Mouse (Mus musculus) right cerebral cortex, postnatal 25 days (tissue): ENCODE results near the gene Lztr1.

Experiments
- DNase-seq: peaks from one replicate; pipeline ENCODE4 v3.0.0; 2022

Gene Lztr1

DNA sequence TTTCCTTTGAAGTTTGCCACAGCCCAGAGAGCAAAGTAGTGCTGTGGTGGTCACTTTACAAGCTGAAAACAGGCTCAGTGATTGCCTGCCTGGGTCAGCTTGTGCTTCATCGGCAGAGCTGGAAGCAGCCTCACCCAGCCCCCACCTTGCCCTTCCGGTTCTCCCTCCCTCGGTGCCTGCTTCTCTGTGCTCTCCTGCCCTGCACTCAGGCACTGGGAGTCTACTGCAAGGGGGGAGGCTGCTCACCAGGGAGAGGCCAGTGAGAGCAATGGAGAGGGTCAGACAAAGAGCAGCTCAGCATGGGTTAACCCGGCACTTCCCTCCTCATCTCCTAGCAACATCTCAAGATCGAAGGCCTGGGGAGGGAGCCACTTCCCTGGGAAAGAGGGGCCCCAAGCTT lies 50.3 kb downstream of the Lztr1 start:
- DNase-seq: no peak

DNA sequence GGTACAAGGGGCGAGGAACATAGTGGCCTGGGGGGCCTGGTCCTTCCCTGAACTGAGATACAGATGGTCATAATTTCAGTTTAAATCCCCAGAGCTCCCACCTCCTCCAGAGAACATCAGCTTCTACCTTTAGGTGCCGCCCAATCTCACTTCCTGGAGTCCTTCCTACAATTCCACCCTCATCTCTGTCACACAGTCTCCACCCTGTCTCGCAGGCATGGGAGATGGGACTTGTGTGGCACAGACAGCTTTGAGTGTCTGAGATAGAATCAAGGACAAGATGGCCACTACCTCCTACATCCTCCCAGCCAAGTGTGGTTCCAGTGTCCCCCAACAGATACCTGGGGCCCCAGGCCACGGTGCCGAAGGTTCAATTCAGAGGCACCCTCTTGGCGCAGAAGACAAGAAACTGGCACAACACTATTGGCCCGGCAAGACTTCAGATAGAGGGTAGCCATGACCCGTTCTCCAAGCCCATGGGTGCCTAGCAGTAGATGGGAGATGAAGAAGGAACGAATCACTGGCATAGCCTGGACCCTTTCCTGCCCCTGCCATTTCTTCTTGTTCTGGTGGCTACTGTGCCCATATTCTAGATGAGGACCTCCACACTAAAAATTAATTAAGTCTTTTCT lies 51.0 kb downstream of the Lztr1 start:
- no peak for DNase-seq

DNA sequence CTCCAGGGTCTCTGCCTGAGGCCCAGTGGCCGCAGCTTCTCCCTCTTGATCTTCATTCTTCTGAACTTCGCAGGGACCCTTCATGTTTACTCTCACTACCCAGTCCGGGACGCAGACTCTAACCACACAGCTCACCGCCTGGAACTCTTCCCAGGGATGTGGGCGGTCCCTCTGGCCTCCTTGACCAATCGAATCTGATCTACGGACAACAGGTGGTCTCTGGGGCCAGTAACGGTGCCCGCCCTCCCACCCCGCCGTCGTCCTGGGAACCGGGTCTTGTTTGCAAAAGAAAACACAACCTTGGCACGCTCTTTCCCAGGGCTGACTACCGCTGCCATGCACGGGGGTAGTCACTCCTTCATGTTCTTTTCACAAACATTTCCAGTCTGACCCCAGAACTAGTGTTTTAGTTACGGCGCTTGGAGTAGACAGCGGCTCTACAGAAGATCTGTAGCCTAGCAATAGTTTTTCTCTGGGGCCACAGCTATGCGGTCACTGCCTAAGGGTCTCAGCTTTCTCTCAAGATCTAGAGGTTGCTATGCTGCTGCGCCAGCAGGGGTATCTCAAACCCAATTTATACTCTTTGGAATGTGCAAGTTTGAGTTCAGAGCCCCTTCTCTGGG lies 52.8 kb downstream of the Lztr1 start, which contains the start of gene Lrrc74b:
Lrrc74b (minus strand) TSS at position 120 of the 623 bp plus-strand sequence.
- no peak for DNase-seq

DNA sequence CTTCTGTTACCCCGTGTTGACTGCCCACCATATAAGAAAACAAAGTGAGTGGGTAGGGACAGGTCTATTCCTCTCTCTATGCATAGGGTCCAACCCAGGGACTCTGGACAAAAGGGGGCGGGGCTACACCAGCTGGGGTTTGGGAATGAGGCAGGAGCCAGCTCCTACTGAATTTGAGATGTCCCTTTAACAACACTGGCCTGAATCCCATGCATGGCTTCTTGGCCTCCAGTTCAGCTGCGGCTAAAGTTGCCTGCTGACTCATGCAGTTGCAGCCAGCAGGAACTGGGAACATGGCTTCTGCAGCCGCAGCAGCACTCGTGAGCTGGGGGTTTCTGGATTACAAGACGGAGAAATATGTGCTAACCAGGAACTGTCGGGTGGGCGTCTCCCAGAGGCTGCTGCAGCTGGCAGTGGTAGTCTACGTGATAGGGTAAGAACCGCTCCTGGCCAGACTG lies 53.3 kb downstream of the Lztr1 start, which contains the start of gene P2rx6:
P2rx6 (plus strand) TSS at position 135 of the 458 bp plus-strand sequence.
- no peak for DNase-seq

DNA sequence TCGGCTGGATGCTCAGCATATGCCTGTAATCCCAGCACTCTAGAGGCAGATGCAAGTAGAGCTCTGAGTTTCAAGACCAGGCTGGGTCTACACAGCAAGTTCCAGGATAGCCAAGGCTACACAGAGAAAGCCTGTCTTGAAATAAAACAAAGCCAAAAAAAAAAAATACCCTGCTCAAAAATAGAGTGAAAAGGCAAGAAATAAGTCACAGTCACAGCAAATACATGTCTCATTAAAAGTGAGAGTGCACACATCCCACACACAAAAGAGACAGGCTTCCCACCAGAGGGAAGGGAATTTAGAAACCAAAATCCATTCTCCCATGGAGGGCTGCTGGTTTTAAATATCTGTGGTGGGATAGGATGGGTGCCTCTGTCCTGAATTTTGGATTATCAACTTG lies 55.1 kb downstream of the Lztr1 start:
- DNase-seq: no peak

DNA sequence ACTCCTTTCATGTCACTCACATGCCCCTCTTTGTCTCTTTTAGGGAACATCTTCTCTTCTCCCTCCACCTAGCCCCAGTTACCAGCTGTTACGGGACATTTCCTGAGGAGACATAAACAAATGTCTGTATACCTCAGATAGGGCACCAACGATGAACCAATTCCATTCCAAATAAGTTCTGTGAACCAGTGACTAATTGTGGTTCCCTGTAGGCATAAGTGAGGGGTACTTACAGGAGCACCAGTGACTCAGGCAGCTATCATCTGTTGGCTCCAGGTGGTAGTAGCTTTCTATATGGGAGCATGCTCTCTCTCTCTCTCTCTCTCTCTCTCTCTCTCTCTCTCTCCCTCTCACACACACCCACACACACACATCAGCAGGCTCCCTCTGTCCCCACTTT lies 55.7 kb downstream of the Lztr1 start:
- DNase-seq: no peak

DNA sequence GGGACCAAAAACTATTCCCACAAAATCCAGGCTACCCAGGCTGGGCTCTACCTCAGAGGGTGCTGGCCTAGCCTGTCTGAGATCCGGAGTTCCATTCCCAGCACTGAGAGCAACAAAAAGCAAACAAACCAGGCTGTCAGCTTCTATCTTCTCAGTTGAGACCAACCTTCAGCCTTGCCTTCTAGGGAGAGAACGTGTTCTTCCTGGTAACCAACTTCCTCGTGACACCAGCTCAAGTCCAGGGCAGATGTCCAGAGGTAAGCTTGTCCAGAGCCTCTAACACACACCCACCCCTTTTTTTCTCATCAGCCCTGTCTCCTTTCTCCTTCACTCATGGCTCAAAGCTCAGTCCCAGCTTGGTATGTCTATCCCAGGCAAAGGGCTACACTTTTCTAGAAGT lies 56.3 kb downstream of the Lztr1 start:
- no peak for DNase-seq

DNA sequence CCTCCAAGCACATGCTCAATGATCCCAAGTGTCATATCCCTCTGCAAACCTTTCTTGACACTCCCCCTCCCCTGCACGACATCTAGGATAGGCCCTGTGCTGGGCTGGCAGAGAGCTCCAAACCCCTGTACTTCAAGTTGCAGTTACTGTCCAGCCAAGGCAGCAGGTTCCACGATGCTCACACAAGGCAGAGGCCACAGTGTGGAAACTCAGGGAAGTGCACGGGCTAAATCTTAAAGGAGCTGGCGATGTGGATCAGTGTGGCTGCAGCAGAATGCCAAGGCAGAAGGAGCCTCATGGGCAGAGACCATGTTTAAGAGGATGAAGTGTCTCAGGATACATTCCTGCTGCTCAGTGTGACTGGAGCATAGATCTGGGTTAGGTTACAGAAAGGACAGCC lies 57.7 kb downstream of the Lztr1 start:
- DNase-seq: no peak
